Mouse (Mus musculus): Measurements from ENCODE around the gene Cep41.
A peak's percentile ranks its signal among the peaks of the same experiment; 100 is the strongest.

Cep41 gene

GRCm38 (mm10) chr6:30710371-30711364 lies 17.1 kb upstream of the Cep41 start:
- no peak for DNase-seq (ENCODE audit: low read depth)

- no peak for DNase-seq (ENCODE audit: low read depth)
Observed at GRCm38 (mm10) chr6:30709115-30709514, 15.6 kb upstream of the Cep41 start.

DNA sequence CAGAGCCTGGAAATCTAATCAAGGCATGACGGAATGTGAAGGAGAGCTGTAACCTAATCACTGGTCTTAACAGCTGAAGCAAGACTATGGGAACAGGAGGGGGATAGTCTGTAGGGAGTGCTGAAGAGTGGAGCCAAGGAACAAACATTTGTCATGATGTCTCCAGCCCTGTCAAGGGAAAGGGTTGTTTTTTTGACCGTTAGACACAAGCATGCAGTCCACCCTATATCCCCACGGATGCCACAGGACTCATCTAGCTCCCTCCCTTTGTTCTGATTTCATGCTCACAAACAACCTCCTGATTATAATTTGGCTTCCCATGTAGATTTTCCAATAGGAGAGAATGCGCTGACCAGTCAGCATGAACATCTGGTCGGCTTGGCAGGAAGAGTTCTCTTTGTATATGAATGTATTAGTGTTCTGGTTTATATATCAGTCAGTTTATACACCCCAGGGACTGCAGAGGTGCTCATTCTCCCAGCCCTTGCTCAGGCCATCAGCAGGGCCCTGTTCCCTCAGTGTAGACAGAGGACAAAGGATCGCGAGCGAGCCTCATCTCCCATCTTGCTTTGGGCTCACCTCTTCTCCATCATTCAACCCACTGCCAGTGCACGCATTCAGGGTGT lies 10.5 kb upstream of the Cep41 start:
- DNase-seq (ENCODE audit: low read depth), result no peak

DNA sequence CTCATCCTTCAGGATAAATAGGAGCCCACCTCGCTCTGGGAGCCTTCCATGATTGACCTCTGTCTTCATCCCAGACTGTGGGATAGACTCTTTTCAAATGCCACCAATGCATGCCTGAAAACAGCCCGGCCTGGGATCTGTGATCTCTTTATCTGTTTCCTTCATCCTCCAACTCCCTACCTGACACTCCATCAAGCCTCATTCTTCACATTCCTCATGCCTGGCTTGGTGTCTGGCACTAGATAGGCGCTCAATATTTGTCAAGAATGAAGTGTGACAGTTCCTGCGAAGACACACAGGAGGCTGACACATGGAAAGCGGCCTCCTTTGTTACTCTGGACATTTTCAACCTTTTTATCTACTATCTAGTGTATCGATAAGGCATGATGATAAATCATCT lies 9.9 kb upstream of the Cep41 start:
- DNase-seq (ENCODE audit: low read depth), result no peak

DNA sequence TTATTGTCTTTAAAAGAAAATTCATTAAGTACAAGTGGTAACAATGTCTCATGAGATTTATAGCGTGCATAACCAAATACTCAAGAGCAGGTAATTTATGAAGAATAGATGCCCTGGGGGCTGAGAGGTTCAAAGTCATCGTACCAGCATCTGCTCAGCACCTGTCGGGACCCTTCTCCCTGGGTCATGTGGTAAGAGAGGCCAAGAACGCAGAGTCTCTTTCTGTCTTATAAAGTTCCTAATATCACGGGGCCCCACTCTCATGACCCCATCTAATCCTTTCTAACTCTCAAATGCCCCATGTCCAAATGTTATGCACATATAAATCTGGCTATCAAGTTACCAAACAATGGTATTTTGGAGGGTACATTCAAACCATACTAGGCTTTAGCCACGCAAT lies 9.3 kb upstream of the Cep41 start:
- no peak for DNase-seq (ENCODE audit: low read depth)

- no peak for DNase-seq (ENCODE audit: low read depth)
Observed at GRCm38 (mm10) chr6:30700182-30700581, 6.6 kb upstream of the Cep41 start.

DNA sequence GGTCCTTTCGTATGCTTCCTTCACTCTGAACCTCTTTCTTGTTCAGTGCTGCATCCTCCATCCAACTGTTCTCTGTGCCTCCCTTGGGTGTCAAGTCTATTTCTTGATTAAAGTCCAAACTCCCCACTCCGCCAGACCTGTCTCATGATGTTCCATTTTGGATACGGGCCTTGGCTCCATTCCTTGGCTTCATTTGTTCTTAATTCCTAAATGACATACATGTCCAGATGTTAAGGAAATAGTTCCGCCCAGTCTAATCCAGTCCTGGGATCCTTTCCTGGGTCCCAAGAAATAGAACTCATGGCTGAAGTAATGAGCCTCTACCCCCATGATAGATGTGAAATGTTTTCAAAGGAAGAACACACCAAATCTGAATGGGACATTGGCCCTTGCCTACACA lies 4.5 kb upstream of the Cep41 start:
- DNase-seq (ENCODE audit: low read depth), result no peak

- no peak for DNase-seq (ENCODE audit: low read depth)
Observed at GRCm38 (mm10) chr6:30697464-30697863, 3.9 kb upstream of the Cep41 start.

DNA sequence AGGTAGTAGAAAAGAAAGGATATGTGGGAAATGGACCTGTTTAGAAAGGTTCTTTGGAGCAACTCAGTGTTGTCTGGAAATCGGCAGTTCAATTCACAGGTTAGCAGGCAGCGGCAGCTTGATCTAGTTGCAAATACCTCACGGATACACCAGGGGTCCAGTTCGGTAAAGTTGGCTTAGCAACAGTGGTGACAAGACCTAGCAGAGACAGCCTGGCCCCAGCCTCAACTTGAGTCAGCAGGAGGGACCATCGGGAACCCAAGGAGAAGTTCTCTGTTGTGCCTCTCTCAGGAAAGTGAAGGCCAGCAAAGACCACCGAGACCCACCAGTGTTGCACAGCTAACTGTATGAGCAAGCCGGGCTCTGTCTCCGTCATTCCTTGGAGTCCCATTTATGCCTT lies 1.6 kb upstream of the Cep41 start:
- no peak for DNase-seq (ENCODE audit: low read depth)

GRCm38 (mm10) chr6:30694209-30694608 lies 660 bp upstream of the Cep41 start:
- no peak for DNase-seq (ENCODE audit: low read depth)

- no peak for DNase-seq (ENCODE audit: low read depth)
Observed at GRCm38 (mm10) chr6:30692826-30693225, 723 bp downstream of the Cep41 start.

DNA sequence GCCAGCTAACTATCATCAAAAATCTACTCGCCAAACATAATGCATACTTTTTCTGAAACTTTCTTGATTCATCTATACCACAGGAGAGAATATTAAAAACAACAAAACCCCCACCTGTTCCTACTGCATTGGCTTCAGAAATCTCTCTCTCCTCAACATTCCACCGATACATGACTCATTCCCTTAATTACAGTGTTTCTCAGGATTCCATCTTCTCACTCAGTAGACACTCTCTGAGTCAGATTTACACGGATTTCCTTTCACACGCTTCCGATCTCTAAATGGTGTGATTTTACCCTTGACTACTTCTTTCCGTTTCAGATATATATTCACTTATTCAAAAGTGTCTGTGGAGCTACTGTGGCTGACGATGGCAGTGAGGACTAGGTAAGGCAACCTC lies 6.4 kb downstream of the Cep41 start:
- no peak for DNase-seq (ENCODE audit: low read depth)

GRCm38 (mm10) chr6:30684570-30684969 lies 9.0 kb downstream of the Cep41 start:
- DNase-seq (ENCODE audit: low read depth), result no peak

GRCm38 (mm10) chr6:30681935-30682900 lies 11.3 kb downstream of the Cep41 start:
- peak; percentile 27 for DNase-seq (ENCODE audit: low read depth)

- no peak for DNase-seq (ENCODE audit: low read depth)
Observed at GRCm38 (mm10) chr6:30680442-30680841, 13.1 kb downstream of the Cep41 start.

DNA sequence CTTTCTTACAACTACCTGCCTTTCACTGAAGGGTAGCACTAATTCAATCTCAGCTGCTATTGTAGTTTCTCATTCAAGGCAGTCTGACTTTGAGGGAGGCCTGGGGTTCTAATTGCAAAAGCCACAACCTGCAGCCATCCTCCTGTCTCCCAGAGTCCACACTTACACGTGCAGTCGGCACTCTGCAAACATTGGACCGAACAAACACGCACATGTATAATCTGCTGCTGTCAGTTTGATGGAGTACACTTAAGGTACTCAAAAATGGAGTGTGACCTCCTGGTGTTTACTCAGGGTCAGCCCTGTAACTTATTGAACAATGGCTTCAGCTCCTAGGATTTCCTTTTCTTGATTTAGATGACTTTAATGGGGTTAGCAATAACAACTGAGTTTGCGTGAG lies 14.0 kb downstream of the Cep41 start:
- DNase-seq (ENCODE audit: low read depth), result no peak

GRCm38 (mm10) chr6:30678482-30678881 lies 15.1 kb downstream of the Cep41 start:
- DNase-seq (ENCODE audit: low read depth), result no peak

DNA sequence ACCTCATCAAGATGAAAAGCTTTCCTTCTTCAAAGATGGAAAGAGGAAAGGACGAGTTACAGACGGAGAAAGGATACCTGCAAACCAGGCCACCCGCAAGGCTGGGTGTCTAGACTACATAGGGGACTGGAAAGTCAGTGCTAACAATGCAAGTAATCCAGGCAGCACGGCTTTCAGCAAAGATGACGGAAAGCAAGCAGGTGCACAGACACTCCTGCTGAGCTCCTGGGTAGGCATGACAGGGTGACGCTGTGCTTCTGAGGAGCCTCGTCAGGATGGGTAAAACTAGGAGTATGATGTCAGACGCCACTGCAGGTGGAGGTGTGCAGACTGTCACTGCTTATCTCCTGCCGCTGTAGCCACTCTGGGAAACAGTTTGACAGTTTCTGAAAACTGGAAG lies 16.0 kb downstream of the Cep41 start:
- DNase-seq (ENCODE audit: low read depth), result no peak

DNA sequence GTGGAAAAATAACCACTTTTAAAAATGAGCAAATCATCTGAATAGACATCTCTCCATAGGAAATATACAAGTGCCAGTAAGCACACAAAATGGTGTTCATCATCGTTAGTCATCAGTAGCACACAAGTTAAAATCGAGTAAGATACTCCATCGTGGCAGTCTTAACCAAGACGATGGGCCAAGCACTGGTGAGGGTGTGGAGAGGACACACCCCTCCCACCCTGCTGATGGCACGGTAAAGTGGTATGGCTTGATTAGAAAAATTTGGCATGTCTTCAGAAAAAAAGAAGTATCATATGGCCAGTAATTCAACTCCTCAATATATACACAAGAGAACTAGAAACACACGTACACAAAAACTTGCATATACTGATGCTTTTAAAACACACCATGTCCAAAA lies 17.0 kb downstream of the Cep41 start:
- no peak for DNase-seq (ENCODE audit: low read depth)

GRCm38 (mm10) chr6:30675281-30675771 lies 18.2 kb downstream of the Cep41 start:
- DNase-seq (ENCODE audit: low read depth), result no peak

DNA sequence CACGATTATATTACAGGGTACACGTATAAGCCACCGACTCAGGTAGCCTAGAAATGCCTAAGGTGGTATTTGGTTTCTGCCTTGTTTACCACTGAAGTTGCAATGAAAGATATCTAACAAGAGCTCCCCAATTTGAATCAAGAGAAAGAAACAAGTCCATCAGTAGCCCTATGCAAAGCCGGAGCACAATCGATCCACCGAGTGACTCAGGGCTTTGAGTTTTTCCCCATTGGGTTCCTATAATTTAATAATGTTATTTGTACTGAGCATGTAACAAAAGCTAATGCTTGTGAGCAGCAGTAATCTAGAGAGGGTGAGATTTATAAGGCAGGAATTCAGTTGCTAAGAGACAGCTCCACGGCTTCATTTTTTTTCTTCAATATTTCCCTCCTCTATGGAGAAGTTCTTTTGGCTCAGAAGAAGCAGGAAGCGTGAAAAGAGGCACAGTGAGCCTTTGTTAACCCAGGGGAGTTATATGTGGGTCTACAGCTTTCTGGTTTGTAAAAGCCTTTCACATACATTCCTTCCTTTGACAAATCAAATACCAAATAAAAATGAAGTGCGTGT lies 18.8 kb downstream of the Cep41 start:
- no peak for DNase-seq (ENCODE audit: low read depth)

Data from induced T-regulatory cell, adult 2 months (primary cell).